Mouse (Mus musculus) midbrain, embryonic 14.5 days (tissue): ENCODE results near the gene Fam193a. TPM values are rescaled to one million over a fixed set of nuclear protein-coding genes. Genes with fewer than 3 reads are reported as not detected.

Source experiments
- ATAC-seq: fragments of 200-750 bp; cut with Nextera tagmentation; 2 replicates; pipeline ENCODE4 v1.8.0; 2017; ENCODE audit warnings: moderate number of reproducible peaks, moderate library complexity; ENCODE audit not compliant: low FRiP score, low TSS enrichment
- DNase-seq: peaks from one replicate; pipeline ENCODE4 v3.0.0-alpha.2; 2015
- H3K27ac ChIP-seq: fragments of 300-500 bp; sonication (generic); replicated peaks from 2 replicates; pipeline ENCODE4 v1.5.1; 2014; ENCODE audit warnings: mild to moderate bottlenecking, low read depth, low read length, moderate library complexity
- H3K27me3 ChIP-seq: fragments of 300-500 bp; sonication (generic); 2 replicates; pipeline ENCODE4 v1.6.1; 2014; ENCODE audit warnings: low read length, control low read depth, mixed read lengths; ENCODE audit not compliant: control insufficient read depth, insufficient read depth
- H3K36me3 ChIP-seq: fragments of 300-500 bp; sonication (generic); 2 replicates; pipeline ENCODE4 v1.6.1; 2014; ENCODE audit warnings: low read length, control low read depth; ENCODE audit not compliant: control insufficient read depth, insufficient read depth
- H3K4me1 ChIP-seq: fragments of 300-500 bp; sonication (generic); 2 replicates; pipeline ENCODE4 v1.6.1; 2014; ENCODE audit warnings: mild to moderate bottlenecking, antibody characterized with exemption, low read length, control low read depth; ENCODE audit not compliant: control insufficient read depth, insufficient read depth
- H3K4me2 ChIP-seq: fragments of 300-500 bp; sonication (generic); 2 replicates; pipeline ENCODE4 v1.6.1; 2014; ENCODE audit warnings: mild to moderate bottlenecking, low read length, moderate library complexity
- H3K4me3 ChIP-seq: fragments of 300-500 bp; sonication (generic); replicated peaks from 2 replicates; pipeline ENCODE4 v1.5.1; 2014; ENCODE audit warnings: low read depth, low read length
- H3K9ac ChIP-seq: fragments of 300-500 bp; sonication (generic); replicated peaks from 2 replicates; pipeline ENCODE4 v1.6.1; 2014; ENCODE audit warnings: mild to moderate bottlenecking, low read length, moderate library complexity
- H3K9me3 ChIP-seq: fragments of 300-500 bp; sonication (generic); 2 replicates; pipeline ENCODE4 v1.6.1; 2016; ENCODE audit warnings: low read length, control low read depth, mixed read lengths; ENCODE audit not compliant: control insufficient read depth
- WGBS: fragments of 180-500 bp; shearing (Covaris S2); extraction: QIAGEN DNeasy Blood & Tissue Kit; methylation state at CpG from one replicate; pipeline ENCODE4 v1.1.7; 2014; 5-methylcytosine and 5-hydroxymethylcytosine counted together
- polyA plus RNA-seq: library from polyadenylated mRNA; unstranded; fragments of >200 nt; fragmentation: Nextera tagmentation; extraction: Ambion mirVana; gene quantifications from 2 replicates; pipeline ENCODE4 v1.2.1, GENCODE M21; 2014

Fam193a gene
- polyA plus RNA-seq, 1 experiment from 2014 or later, result 21.9 TPM

GRCm38 (mm10) chr5:34419188-34419587 is 49.5 kb downstream of the Fam193a start:
- ATAC-seq (no peak), DNase-seq (no peak)
- 94% methylated on average over 1 of the region's 1 CpGs for WGBS

GRCm38 (mm10) chr5:34430776-34431175 is 61.0 kb downstream of the Fam193a start:
- DNase-seq, result no peak
- Histone ChIP-seq H3K9ac (no peak overlapping the region), H3K9me3 (no peaks in the 10 kb centered on the region), H3K4me1 (no peaks in the 10 kb centered on the region), H3K4me2 (no peak overlapping the region), H3K36me3 (peaks cover 78% of the 10 kb centered on the region), H3K27me3 (no peaks in the 10 kb centered on the region), H3K27ac (no peak overlapping the region), H3K4me3 (no peak overlapping the region)
- ATAC-seq, result no peak
- 86% methylated on average over 3 of the region's 3 CpGs for WGBS

More at GRCm38 (mm10) chr5:34419188-34419587, 49.5 kb downstream of the Fam193a start:
- no peak overlapping the region for H3K9ac ChIP-seq
- H3K4me1 ChIP-seq, result no peaks in the 10 kb centered on the region
- no peaks in the 10 kb centered on the region for H3K27me3 ChIP-seq
- no peak overlapping the region for H3K27ac ChIP-seq
- H3K36me3 ChIP-seq, result peaks cover 23% of the 10 kb centered on the region
- no peak overlapping the region for H3K4me3 ChIP-seq
- H3K4me2 ChIP-seq, result no peak overlapping the region
- H3K9me3 ChIP-seq, result no peaks in the 10 kb centered on the region

- Histone ChIP-seq H3K36me3 (peaks cover 87% of the 10 kb centered on the region), H3K9me3 (no peaks in the 10 kb centered on the region)
Observed at GRCm38 (mm10) chr5:34433786-34434185, 64.1 kb downstream of the Fam193a start.

GRCm38 (mm10) chr5:34434241-34434640 is 64.5 kb downstream of the Fam193a start:
- Histone ChIP-seq H3K4me1 (no peaks in the 10 kb centered on the region), H3K4me3 (no peak overlapping the region), H3K27me3 (no peaks in the 10 kb centered on the region), H3K9me3 (no peaks in the 10 kb centered on the region), H3K27ac (no peak overlapping the region), H3K9ac (no peak overlapping the region), H3K36me3 (peaks cover 92% of the 10 kb centered on the region), H3K4me2 (no peak overlapping the region)
- ATAC-seq (no peak), DNase-seq (no peak)
- 95% methylated on average over 3 of the region's 3 CpGs for WGBS

More at GRCm38 (mm10) chr5:34433786-34434185, 64.1 kb downstream of the Fam193a start:
- no peak overlapping the region for H3K9ac ChIP-seq
- no peak overlapping the region for H3K4me3 ChIP-seq
- no peaks in the 10 kb centered on the region for H3K4me1 ChIP-seq
- H3K4me2 ChIP-seq, result no peak overlapping the region
- WGBS, result 86% methylated on average over 1 of the region's 1 CpGs
- no peaks in the 10 kb centered on the region for H3K27me3 ChIP-seq
- H3K27ac ChIP-seq, result no peak overlapping the region
- DNase-seq (no peak), ATAC-seq (no peak)

- H3K9ac ChIP-seq, result no peak overlapping the region
- no peak for ATAC-seq
- H3K27me3 ChIP-seq, result no peaks in the 10 kb centered on the region
- H3K9me3 ChIP-seq, result no peaks in the 10 kb centered on the region
- no peak for DNase-seq
- no peak overlapping the region for H3K27ac ChIP-seq
- no peak overlapping the region for H3K4me3 ChIP-seq
- WGBS, result 97% methylated on average over 4 of the region's 4 CpGs
- H3K4me1 ChIP-seq, result no peaks in the 10 kb centered on the region
- peaks cover 88% of the 10 kb centered on the region for H3K36me3 ChIP-seq
- H3K4me2 ChIP-seq, result no peak overlapping the region
Observed at GRCm38 (mm10) chr5:34438052-34438451, 68.3 kb downstream of the Fam193a start.

- no peaks in the 10 kb centered on the region for H3K27me3 ChIP-seq
- no peak overlapping the region for H3K27ac ChIP-seq
- no peaks in the 10 kb centered on the region for H3K9me3 ChIP-seq
- WGBS, result 98% methylated on average over 1 of the region's 1 CpGs
- no peak for DNase-seq
- no peak overlapping the region for H3K4me3 ChIP-seq
- H3K4me2 ChIP-seq, result no peak overlapping the region
- no peak for ATAC-seq
- H3K4me1 ChIP-seq, result no peaks in the 10 kb centered on the region
- H3K36me3 ChIP-seq, result peaks cover 88% of the 10 kb centered on the region
- H3K9ac ChIP-seq, result no peak overlapping the region
Observed at GRCm38 (mm10) chr5:34438659-34439058, 68.9 kb downstream of the Fam193a start.

- Histone ChIP-seq H3K4me1 (no peaks in the 10 kb centered on the region), H3K27me3 (no peaks in the 10 kb centered on the region), H3K4me3 (no peak overlapping the region), H3K4me2 (no peak overlapping the region), H3K9ac (no peak overlapping the region), H3K36me3 (peaks cover 89% of the 10 kb centered on the region), H3K9me3 (no peaks in the 10 kb centered on the region), H3K27ac (no peak overlapping the region)
- WGBS, result 97% methylated on average over 2 of the region's 2 CpGs
- DNase-seq (no peak), ATAC-seq (no peak)
Observed at GRCm38 (mm10) chr5:34439768-34440167, 70.0 kb downstream of the Fam193a start.

GRCm38 (mm10) chr5:34441797-34442196 is 72.1 kb downstream of the Fam193a start:
- no peaks in the 10 kb centered on the region for H3K9me3 ChIP-seq
- H3K9ac ChIP-seq, result no peak overlapping the region
- no peaks in the 10 kb centered on the region for H3K27me3 ChIP-seq
- H3K4me3 ChIP-seq, result no peak overlapping the region
- no peaks in the 10 kb centered on the region for H3K4me1 ChIP-seq
- DNase-seq (no peak), ATAC-seq (no peak)
- H3K27ac ChIP-seq, result no peak overlapping the region
- H3K4me2 ChIP-seq, result no peak overlapping the region
- H3K36me3 ChIP-seq, result peaks cover 92% of the 10 kb centered on the region
- 98% methylated on average over 2 of the region's 2 CpGs for WGBS

GRCm38 (mm10) chr5:34446207-34446606 is 76.5 kb downstream of the Fam193a start:
- ATAC-seq (no peak), DNase-seq (no peak)
- 91% methylated on average over 9 of the region's 9 CpGs for WGBS
- Histone ChIP-seq H3K27ac (no peak overlapping the region), H3K4me3 (no peak overlapping the region), H3K36me3 (peaks cover 81% of the 10 kb centered on the region), H3K9me3 (no peaks in the 10 kb centered on the region), H3K4me2 (no peak overlapping the region), H3K4me1 (no peaks in the 10 kb centered on the region), H3K27me3 (no peaks in the 10 kb centered on the region), H3K9ac (no peak overlapping the region)
